Mouse (Mus musculus): ENCODE measurements around the gene Ift20.

Ift20 gene

GRCm38 (mm10) chr11:78522481-78522997 lies 13.6 kb upstream of the Ift20 start:
- 89% methylated on average over 1 of the region's 1 CpGs for WGBS

GRCm38 (mm10) chr11:78523241-78523955 lies 12.8 kb upstream of the Ift20 start:
- WGBS: 65% methylated on average over 9 of the region's 9 CpGs

- WGBS: 32% methylated on average over 2 of the region's 2 CpGs
Observed at GRCm38 (mm10) chr11:78524838-78525237, 11.3 kb upstream of the Ift20 start.

DNA sequence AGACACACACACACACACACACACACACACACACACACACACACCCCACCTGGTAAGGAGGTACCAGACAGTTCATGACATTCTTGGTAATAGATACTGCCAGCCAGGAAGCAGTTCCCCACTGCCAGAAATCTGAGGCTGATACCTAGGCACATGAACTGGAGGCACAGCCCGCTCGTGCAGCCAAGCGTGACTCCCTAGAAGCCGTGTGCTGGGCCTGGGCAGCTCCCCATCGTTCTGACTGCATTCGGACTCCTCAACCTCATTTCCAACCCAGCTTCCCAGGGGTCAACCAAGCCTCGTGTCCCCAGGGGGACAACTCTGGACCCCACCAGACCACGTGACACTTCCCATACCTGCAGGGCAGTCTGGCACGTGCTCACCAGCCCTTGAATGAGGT lies 7.4 kb upstream of the Ift20 start:
- WGBS: 85% methylated on average over 9 of the region's 9 CpGs

DNA sequence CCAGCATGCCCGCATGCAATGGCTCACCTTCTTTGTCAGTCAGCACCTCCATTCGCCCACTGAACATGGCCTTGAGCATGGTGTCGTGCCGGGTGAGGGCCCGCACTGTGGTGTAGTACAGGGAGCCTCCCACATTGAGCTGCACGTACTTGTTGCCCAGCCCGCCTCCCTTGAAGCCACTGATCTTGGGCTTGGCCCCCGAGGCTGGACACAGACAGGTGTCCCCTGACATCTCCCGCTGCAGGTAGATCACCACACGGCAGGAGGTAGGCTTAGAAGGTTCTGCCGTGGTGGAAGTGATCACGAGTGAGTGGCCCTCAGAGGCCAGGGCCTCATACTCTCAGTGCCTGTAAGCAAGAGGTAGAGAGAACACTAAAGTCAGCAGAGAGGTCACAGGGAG lies 6.2 kb upstream of the Ift20 start:
- 87% methylated on average over 12 of the region's 12 CpGs for WGBS

GRCm38 (mm10) chr11:78531046-78531445 lies 5.1 kb upstream of the Ift20 start:
- WGBS: 63% methylated on average over 6 of the region's 6 CpGs

- WGBS: 83% methylated on average over 10 of the region's 10 CpGs
Observed at GRCm38 (mm10) chr11:78531515-78531914, 4.6 kb upstream of the Ift20 start.

- WGBS: 70% methylated on average over 4 of the region's 4 CpGs
Observed at GRCm38 (mm10) chr11:78534516-78534915, 1.6 kb upstream of the Ift20 start.

GRCm38 (mm10) chr11:78535376-78536079 lies 633 bp upstream of the Ift20 start:
- under 1% methylated on average over 23 of the region's 23 CpGs for WGBS

DNA sequence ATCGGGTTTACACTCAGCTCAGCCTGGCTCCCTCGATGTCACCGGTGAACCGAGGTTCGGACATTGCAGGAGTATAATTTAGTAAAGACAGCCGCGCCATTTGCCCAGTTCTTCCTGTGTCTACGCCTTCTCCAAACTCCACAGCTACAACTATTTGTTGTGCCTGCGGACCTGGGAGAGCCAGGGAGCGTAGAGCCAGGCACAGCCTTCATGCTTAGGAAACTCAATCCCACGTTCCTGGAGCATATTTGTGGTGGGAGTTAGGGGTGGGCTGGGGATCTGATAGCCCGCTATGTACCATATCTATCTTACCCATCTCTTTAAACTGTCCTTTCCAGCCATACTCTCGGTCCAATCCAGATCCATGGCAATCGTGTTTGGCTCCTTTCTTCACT lies 526 bp downstream of the Ift20 start:
- WGBS: 1% methylated on average over 14 of the region's 14 CpGs

- WGBS: 83% methylated on average over 3 of the region's 3 CpGs
Observed at GRCm38 (mm10) chr11:78540358-78540757, 4.2 kb downstream of the Ift20 start.

DNA sequence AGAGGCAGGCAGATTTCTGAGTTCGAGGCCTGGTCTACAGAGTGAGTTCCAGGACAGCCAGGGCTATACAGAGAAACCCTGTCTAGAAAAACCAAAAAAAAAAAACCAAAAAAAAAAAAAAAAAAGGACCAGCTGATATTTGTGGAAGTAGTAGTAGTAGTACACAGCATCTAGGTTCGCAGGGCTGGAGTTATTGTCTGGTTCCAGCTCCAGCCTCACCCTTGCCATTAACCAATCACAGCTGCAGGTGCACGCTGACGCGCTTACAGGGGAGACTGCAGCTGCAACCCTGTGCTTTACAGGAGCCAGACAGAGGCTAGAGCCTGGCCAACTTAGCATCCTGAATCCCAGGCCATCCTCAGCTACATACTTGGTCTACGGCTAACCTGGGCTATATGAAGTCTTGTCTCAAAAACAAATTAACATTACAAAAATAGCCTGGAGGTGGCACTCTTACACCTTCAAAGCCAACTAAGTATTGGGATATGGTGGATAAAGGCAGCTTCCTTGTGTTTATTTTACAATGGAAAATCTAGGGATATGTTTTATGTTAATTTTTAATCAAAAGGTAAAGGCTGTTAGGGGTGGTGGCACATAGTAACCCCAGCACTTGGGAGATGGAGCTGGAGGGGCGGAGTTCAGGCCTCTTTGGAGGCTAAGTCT lies 8.4 kb downstream of the Ift20 start:
- 86% methylated on average over 7 of the region's 7 CpGs for whole genome bisulfite sequencing

GRCm38 (mm10) chr11:78545181-78545580 lies 9.0 kb downstream of the Ift20 start:
- 70% methylated on average over 8 of the region's 8 CpGs for WGBS

DNA sequence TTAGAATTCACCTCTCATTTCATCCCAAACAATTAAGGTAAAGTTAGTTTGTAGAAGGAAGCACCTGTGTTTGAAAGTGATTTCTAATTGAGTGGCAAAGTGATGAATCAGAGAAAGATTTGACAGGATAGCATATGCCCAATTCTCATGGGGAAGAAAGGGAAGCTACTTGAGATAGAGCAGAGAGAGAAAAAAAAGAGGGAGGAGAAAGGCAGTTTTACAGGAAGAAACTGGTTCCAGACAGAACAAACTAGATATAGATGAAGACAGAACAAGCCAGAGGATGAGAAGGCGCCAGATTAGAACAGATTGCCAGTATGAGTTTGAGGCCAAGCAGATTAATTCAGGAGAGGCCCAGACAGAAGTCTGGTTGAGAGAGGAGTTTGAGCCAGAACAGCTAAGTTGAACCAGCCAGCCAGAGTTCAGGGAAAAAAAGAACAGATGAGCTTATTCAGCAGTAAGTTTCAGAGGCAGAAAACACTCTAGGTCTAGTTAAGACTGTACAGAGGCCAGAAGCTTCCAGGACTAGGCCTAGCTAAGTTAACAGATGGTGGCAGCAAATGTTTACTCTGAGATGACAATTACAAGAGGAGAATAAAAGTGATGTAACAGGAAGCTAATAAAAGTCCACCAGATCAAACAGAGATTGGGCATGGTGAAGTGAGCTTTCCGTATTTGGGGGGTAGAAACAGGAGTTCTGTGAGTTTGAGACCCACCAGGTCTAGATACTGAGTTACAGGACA lies 11.7 kb downstream of the Ift20 start:
- WGBS: 84% methylated on average over 2 of the region's 2 CpGs

DNA sequence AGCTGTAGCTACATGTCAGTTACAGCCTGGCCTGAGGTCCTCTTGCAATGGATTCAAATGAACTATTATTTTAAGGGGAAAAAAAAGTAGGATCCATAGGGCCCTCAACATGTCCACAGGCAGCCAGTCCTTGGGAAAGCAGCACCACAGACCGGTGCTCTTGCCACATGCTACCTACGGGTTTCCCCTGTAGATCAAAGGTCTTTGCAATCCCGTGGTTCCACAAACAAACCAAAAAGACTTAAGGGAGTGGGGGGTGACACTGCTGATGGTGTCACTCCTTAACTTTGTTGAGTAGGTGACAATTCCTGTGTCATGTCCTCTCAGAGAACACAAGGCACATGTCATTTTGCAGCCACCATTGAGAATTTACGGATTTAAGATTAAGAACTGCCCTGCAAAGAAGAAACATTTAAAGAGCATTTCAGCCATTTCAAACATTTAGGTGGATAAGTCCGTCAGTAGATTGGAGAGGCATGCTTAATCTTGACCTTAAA lies 13.4 kb downstream of the Ift20 start:
- 28% methylated on average over 5 of the region's 5 CpGs for WGBS

DNA sequence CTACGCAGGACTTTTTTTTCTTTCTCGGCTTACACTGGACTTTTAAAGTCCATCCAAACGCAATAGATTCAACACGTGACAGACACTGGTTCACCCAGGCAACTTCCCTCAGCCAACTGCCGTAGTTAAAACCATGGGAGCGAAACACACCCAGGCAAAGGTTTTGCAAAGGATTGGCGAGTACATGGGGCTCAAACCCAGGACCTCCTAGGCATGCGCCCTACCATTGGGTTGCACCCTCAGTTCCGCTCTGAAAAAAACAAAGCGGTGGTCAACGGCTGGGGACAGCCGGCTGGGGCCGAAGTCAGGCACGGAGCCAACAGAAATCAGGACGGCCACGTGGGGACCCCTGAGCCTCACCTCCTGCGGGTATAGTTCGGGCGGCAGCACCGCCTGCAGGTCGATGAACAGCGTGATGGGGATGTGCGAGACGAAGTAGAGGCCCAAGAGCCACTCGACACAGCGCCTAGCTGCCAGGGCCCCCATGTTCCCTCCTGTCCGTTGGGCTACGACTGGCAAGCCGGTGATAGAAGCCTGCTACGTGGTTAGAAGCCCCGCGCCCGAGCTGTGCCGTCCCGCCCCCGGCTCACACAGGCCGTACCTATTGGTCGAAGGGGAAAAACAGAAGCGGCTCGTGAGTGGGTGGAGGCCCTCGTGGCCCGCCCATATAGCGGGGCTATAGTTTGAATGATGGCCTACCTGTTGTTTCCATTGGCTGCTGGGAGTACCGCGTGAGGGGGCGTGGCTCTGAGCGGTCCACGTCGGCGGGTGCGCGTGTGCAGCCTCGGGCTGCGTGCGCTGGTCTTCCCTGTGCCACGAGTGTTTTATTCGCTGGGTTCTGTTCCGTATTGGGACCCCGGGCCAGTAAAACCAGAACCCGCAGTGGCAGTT lies 14.3 kb downstream of the Ift20 start, which contains the start of gene Tmem97:
TSS of gene Tmem97 (minus strand) at position 610 of the 891 bp plus-strand sequence.
- WGBS: under 1% methylated on average over 60 of the region's 60 CpGs

- 35% methylated on average over 6 of the region's 6 CpGs for WGBS
Observed at GRCm38 (mm10) chr11:78551059-78551398, 14.9 kb downstream of the Ift20 start.

- WGBS: 82% methylated on average over 3 of the region's 3 CpGs
Observed at GRCm38 (mm10) chr11:78555623-78556022, 19.5 kb downstream of the Ift20 start.

- 79% methylated on average over 4 of the region's 4 CpGs for WGBS
Observed at GRCm38 (mm10) chr11:78556070-78556469, 19.9 kb downstream of the Ift20 start.

DNA sequence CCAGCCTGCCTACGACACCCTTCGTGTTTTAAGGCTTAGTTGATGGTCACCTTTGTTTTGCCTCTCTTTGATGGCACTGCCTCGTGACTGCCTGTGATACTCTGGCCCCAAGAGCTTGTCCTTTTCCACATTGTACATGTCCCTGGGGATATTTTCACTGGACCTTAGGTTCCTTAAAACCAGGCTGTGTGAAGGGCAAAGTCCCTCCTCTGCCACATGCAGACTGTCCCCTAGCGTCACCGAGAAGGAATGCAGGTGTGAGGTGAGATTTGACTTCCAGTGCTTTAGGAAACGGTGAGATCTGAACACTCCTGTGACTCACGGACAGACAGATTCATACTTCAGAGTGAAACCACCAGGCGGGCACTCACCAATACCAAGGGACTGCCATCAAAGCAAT lies 21.1 kb downstream of the Ift20 start:
- 67% methylated on average over 8 of the region's 8 CpGs for WGBS

DNA sequence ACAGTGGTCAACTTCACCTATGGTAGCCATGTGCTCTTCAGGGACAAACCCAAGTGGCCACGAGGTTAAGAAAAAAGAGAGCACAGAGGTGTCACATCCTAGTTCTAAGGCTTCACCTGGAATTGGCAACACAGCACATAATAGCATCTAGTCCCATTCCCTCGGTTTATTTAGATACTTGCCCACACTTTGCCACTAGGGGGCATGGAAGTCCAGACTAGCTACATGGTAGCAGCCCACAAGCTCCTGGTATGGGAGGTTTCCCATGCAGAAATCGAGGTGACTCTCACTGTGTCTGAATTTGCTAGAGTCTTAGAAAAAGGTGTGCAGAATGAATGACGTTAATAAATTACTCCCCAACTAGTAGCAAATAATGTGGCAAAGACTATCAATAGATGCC lies 24.3 kb downstream of the Ift20 start:
- 11% methylated on average over 4 of the region's 4 CpGs for WGBS
